Mouse (Mus musculus) stomach, embryonic 15.5 days (tissue): ENCODE results near the gene Acvr1b. TPM values are rescaled to one million over a fixed set of nuclear protein-coding genes. Genes with fewer than 3 reads are reported as not detected.

ENCODE experiments used
- ATAC-seq: fragments of 200-750 bp; cut with Nextera tagmentation; 2 replicates; pipeline ENCODE4 v1.8.0; 2017; ENCODE audit warnings: low read depth, moderate number of reproducible peaks, moderate TSS enrichment; ENCODE audit not compliant: insufficient read depth, low FRiP score
- H3K27ac ChIP-seq: fragments of 300-500 bp; sonication (generic); 2 replicates; pipeline ENCODE4 v1.5.1; 2015; ENCODE audit warnings: mild to moderate bottlenecking, inconsistent platforms
- H3K27me3 ChIP-seq: fragments of 300-500 bp; sonication (generic); replicated peaks from 2 replicates; pipeline ENCODE4 v1.6.1; 2015; ENCODE audit warnings: inconsistent platforms
- H3K36me3 ChIP-seq: fragments of 300-500 bp; sonication (generic); 2 replicates; pipeline ENCODE4 v1.6.1; 2015; ENCODE audit warnings: inconsistent platforms
- H3K4me1 ChIP-seq: fragments of 300-500 bp; sonication (generic); 2 replicates; pipeline ENCODE4 v1.6.1; 2015; ENCODE audit warnings: inconsistent platforms
- H3K4me2 ChIP-seq: fragments of 300-500 bp; sonication (generic); 2 replicates; pipeline ENCODE4 v1.6.1; 2015; ENCODE audit warnings: mild to moderate bottlenecking, inconsistent platforms
- H3K4me3 ChIP-seq: fragments of 300-500 bp; sonication (generic); replicated peaks from 2 replicates; pipeline ENCODE4 v1.5.1; 2015; ENCODE audit warnings: inconsistent platforms
- H3K9ac ChIP-seq: fragments of 300-500 bp; sonication (generic); 2 replicates; pipeline ENCODE4 v1.6.1; 2015; ENCODE audit warnings: inconsistent platforms
- H3K9me3 ChIP-seq: fragments of 300-500 bp; sonication (generic); 2 replicates; pipeline ENCODE4 v1.6.1; 2016; ENCODE audit warnings: inconsistent platforms
- WGBS: fragments of 180-500 bp; shearing (Covaris S2); methylation state at CpG from one replicate; pipeline ENCODE4 v1.1.7; 2015; 5-methylcytosine and 5-hydroxymethylcytosine counted together
- polyA plus RNA-seq: library from polyadenylated mRNA; unstranded; fragments of >200 nt; fragmentation: Nextera tagmentation; extraction: Ambion mirVana; gene quantifications from 2 replicates; pipeline ENCODE4 v1.2.1, GENCODE M21; 2015

Gene Acvr1b
- polyA plus RNA-seq, 1 experiment from 2014 or later: 8.9 TPM

DNA sequence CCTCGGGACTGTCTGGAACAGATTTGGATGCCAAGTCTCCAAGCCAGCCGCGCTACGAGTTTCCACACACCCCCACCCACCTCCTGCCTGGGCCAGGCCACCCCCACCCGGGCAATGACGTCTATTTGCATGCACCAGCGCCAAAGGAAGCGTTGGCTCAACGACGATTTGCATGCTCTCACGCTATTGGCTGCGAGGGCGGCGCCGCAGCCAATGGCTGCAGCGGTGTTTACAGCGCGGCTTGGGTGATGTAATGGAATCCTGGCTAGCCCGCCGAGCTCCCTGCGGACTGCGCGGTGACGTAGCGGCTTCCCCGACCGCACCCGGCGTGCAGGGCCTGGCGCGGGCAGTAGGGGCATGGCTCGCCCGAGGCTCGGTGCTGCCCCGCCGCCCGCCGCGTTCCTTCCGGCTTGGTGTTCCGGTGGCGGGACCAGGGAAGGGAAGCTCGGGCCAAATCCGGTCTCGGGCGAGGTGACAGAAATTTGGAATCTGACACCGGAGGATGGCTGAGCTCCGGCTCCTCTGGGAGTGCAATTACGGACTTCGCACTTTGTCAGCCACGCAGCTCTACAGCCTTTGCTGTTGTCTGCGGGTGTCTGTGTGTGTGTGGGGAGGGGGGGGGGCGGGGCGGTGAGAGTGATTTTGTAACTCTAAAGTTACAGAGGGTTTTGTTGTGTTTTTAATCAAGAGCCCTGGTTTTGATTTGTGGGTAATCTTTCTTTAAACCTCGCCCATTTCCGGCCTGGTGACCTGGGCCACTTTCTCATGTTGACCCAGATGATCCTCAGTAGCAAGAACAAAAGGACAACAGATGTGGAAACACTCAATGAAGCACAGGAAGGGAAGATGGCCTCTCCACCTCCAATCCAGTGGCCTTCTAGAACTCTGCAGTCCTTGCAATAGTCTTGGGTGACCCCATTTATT lies 72.6 kb downstream of the Acvr1b start:
- H3K27me3 ChIP-seq: no peaks in the 10 kb centered on the region
- no peaks in the 10 kb centered on the region for H3K9me3 ChIP-seq
- 2% methylated on average over 50 of the region's 56 CpGs for WGBS
- peaks cover 21% of the 10 kb centered on the region for H3K4me1 ChIP-seq
- peak; percentile 96 for ATAC-seq
- peak overlapping the region; percentile 92 for H3K27ac ChIP-seq
- H3K36me3 ChIP-seq: no peaks in the 10 kb centered on the region
- H3K4me3 ChIP-seq: peak overlapping the region; percentile 47
- peak overlapping the region; percentile 29; the same call in 1 of the 2 replicates for H3K9ac ChIP-seq
- H3K4me2 ChIP-seq: peak overlapping the region; percentile 76

DNA sequence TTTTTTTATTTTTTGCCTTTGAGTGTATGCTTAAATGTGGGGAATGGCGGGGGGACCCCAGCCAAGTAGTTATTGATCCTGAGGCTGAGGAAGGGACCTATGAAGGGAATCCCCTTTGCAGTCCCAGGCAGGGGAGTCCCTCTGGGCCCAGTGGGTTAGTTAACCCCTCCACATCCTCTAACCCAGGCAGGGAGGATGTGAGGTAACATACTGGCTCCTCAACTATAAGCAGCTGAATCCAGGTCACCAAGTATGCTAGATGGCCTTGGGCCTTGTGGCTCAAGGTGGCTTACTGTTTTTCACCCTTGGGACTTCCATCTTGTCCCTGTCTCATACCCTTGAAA lies 73.3 kb downstream of the Acvr1b start:
- Histone ChIP-seq H3K4me2 (peak overlapping the region; percentile 76), H3K9ac (no peak overlapping the region), H3K4me1 (peaks cover 17% of the 10 kb centered on the region), H3K9me3 (no peaks in the 10 kb centered on the region), H3K27ac (peak overlapping the region; percentile 92; the same call in 1 of the 2 replicates), H3K27me3 (no peaks in the 10 kb centered on the region), H3K4me3 (peak overlapping the region; percentile 47; the same call in 1 of the 2 replicates), H3K36me3 (no peaks in the 10 kb centered on the region)
- 82% methylated on average over 1 of the region's 1 CpGs for WGBS
- ATAC-seq: no peak

DNA sequence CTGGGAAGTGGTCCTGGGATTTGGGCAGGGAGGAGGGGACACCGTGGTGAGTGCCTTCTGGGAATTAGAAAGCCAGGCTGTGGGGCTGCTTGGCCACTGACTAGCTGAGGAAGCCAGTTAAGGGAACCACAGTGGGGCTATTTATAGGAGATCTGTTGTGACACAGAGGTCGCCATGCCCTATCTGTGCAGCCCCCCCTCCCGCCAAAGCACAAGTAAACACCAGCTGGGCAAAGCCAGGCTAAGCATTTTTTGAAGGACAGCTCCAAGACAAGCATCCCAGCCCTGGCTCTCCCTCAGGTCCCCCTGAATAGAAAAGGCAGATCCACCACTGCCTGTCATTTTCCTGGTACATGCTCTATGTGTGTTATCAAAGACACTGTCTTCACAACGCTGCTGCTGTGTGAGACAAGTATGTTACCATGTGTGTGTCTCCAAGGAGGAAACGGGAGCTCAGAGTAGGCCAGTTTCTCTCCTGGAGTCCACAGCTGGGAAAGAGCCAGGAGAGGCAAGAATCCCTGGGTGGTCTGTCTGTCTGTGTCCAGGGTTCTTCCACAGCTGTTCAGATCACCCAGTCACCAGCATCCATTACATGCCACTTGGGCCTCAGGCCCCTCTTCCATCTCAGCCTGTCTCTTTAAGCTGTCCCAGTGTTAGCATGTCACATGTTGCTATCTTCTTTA lies 74.3 kb downstream of the Acvr1b start:
- Histone ChIP-seq H3K36me3 (no peaks in the 10 kb centered on the region), H3K27me3 (no peaks in the 10 kb centered on the region), H3K9me3 (no peaks in the 10 kb centered on the region), H3K4me3 (no peak overlapping the region), H3K4me2 (no peak overlapping the region), H3K4me1 (peaks cover 13% of the 10 kb centered on the region; the same call in 1 of the 2 replicates), H3K9ac (no peak overlapping the region), H3K27ac (peak overlapping the region; percentile 69)
- 29% methylated on average over 5 of the region's 5 CpGs for WGBS
- ATAC-seq: no peak

DNA sequence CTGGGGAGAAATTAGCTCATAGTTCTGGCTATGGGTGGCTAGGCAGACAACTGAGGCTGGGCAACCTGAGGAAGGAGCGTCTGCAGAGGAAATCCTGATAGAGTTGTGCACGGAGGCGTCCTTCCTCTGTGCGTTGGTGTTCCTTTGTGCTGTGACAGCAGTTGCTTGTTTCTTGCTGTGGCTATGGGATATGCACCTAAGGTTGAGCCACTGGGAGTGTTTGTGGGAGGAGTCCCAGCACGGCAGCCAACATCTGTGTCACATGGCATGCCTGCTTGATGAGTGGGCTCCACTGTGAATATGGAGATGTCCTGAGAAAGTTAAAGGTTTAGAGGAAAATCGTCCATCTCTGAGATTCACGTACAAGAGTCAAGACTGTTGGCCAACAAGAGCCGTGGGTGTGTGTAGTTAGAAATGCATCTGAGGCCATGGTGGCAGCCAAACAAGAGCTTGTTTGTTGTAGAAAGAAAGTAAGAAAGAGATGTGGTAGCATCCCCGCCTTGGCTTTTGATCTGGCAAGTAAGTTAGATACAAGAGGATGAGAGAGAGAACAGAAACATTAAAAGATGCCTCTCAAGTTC lies 76.4 kb downstream of the Acvr1b start:
- WGBS: 72% methylated on average over 9 of the region's 9 CpGs
- no peak overlapping the region for H3K4me3 ChIP-seq
- H3K27me3 ChIP-seq: no peaks in the 10 kb centered on the region
- no peaks in the 10 kb centered on the region for H3K36me3 ChIP-seq
- H3K27ac ChIP-seq: no peak overlapping the region
- H3K4me1 ChIP-seq: peaks cover 15% of the 10 kb centered on the region; the same call in 1 of the 2 replicates
- no peak overlapping the region for H3K4me2 ChIP-seq
- no peak for ATAC-seq
- H3K9ac ChIP-seq: no peak overlapping the region
- no peaks in the 10 kb centered on the region for H3K9me3 ChIP-seq

DNA sequence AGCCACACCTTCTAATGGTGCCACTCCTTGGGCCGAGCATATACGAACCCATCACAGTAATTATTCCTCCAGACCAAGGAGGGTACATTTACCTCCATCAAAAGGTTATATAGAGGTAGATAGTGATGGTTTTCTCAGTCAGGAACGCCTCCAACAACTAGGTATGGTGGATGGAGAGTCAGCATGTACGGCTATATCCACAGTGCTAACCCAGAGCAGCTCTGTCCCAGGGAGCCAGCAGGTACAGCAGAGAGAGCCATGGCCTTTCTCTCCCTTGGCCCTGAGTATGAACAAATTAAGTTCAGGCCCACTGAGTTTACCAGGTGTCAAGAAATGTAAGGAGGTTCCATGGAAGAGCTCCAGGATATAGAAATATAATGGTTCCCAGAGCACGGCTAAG lies 78.1 kb downstream of the Acvr1b start:
- no peak overlapping the region for H3K27ac ChIP-seq
- 91% methylated on average over 5 of the region's 5 CpGs for WGBS
- H3K4me3 ChIP-seq: no peak overlapping the region
- ATAC-seq: no peak
- H3K36me3 ChIP-seq: no peaks in the 10 kb centered on the region
- no peaks in the 10 kb centered on the region for H3K9me3 ChIP-seq
- no peak overlapping the region for H3K4me2 ChIP-seq
- no peak overlapping the region for H3K9ac ChIP-seq
- no peaks in the 10 kb centered on the region for H3K27me3 ChIP-seq
- H3K4me1 ChIP-seq: peaks cover 14% of the 10 kb centered on the region; the same call in 1 of the 2 replicates

DNA sequence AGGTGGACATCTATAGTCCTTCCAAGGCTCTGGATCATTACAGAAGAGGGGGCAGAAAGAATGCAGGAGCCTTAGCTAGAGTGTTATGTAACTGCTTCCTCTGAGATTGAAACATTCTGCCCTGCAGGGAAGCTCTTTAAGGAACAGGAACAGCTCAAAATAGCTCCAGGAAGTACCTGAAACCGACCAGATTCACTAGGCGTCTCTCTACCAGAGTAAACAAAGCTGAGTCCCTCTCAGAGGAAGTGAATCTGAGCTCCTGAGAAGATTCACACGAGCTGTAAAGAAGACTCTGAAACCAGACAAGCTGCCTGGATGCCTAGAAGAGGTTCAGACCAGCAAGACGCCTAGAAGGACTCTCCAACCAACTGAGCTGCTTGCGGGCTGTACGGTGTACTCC lies 78.7 kb downstream of the Acvr1b start:
- ATAC-seq: no peak
- H3K4me2 ChIP-seq: no peak overlapping the region
- H3K9me3 ChIP-seq: no peaks in the 10 kb centered on the region
- no peak overlapping the region for H3K4me3 ChIP-seq
- no peaks in the 10 kb centered on the region for H3K36me3 ChIP-seq
- H3K4me1 ChIP-seq: peaks cover 11% of the 10 kb centered on the region; the same call in 1 of the 2 replicates
- H3K9ac ChIP-seq: no peak overlapping the region
- H3K27ac ChIP-seq: no peak overlapping the region
- WGBS: 79% methylated on average over 6 of the region's 6 CpGs
- H3K27me3 ChIP-seq: no peaks in the 10 kb centered on the region

DNA sequence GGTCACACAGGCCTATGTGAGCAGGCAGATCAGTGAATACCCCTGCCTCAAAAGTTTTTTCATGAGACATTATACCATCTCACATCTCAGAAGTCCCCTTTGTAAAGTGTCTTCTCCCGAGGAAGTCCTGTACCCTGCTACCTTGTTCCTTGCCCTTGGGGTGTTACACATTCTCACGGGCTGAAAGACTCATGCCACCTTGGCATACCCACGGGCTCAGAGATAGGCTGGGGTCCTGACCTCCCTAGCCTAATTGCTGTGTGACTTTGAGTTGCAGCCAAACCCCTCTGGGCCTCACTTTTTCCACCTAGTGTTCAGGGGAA lies 79.7 kb downstream of the Acvr1b start:
- Histone ChIP-seq H3K4me2 (peak overlapping the region; percentile 70), H3K4me1 (0 out of 2 replicates have a peak, but pooled peaks cover 3% of the 10 kb centered on the region), H3K9ac (0 out of 2 replicates have a peak overlapping the region, but pooled peaks have one; percentile 56), H3K9me3 (no peaks in the 10 kb centered on the region), H3K36me3 (no peaks in the 10 kb centered on the region), H3K4me3 (peak overlapping the region; percentile 47), H3K27ac (no peak overlapping the region), H3K27me3 (no peaks in the 10 kb centered on the region)
- 26% methylated on average over 3 of the region's 3 CpGs for WGBS
- ATAC-seq: no peak

DNA sequence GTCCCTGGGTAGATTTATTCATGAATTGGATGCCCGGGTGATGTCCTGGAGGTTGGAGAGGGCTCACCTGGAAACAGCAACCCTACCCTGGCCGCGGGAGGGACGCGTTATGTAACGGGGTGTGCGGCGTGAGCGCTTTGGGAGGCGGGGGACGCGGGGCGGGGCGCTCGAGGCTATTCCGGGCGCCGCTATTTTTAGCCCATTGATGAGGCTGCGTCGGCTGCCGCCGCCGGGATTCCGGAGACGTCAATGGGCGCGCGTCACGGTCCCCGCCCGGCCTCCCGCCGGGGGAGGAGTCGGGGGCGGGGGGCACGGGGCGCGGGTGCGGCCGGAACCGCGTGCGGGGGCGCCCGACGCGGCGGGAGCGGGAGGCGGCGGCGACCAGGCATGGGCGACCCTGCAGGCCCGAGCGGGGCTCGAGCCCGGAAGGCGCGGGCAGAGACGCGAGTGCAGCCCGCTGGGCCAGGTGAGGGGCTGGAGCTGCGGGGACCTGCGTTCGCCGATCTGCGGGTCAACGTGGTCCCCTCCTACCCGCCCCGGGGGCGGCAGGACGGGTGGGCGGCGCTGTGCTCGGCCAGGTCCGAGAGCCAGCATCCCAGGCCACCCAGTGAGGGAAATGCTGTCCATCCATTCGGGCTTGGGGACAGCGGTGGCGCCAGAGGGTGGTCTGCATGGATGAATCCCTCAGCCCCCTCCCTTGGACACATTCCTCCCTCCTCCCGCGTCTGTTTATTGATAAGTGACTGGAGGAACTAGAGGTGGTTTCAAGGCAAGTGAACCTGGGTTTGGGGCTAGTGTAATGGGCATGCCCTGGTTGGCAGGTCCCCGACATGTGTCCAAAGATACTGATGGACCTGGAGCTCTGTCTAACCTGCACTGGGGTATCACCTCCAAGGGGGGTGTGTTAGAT lies 80.3 kb downstream of the Acvr1b start, which contains the start of gene Nr4a1:
Nr4a1 (plus strand) TSS at position 384 of the 910 bp plus-strand sequence.
- H3K4me3 ChIP-seq: peak within 1 kb of the TSS; percentile 47
- peak within 1 kb of the TSS; percentile 70 for H3K4me2 ChIP-seq
- peak; percentile 44 for ATAC-seq
- 1% methylated on average over 77 of the region's 82 CpGs for WGBS
- H3K4me1 ChIP-seq: 0 out of 2 replicates have a peak, but pooled peaks cover 3% of the 10 kb centered on the region
- no peaks in the 10 kb centered on the region for H3K27me3 ChIP-seq
- H3K27ac ChIP-seq: no peak within 1 kb of the TSS
- H3K9ac ChIP-seq: peak within 1 kb of the TSS; percentile 56
- no peaks in the 10 kb centered on the region for H3K9me3 ChIP-seq
- no peaks in the 10 kb centered on the region for H3K36me3 ChIP-seq

DNA sequence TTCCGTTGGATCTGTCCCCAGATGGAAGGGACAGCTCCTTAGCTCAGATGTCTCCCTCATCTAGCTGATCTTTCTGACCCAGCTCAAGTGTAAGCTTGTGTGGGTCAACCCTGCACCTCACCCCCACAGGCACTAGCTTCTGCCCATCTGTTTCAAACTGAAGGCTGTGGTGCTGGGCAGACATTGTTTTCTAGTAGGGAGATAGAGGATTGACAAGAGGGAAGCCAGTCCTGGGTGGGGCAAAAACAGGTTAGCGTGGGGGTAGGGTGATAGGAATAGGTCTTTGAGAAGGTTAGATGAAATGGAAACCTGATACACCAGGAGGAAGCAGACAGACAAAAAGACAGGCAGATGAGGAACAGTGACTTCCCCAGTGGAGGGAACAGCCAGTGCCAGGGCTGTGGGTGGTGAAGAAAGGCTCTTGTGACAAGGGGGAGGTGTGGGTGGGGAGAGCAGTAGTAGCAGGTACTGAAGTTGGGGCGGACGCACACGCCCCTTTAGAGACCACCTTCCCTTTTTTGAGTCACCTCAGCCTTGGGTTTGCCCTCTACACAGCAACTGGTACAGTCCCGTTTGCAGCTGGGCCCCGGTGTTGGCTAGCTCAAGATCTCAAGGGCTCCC lies 82.1 kb downstream of the Acvr1b start:
- H3K9ac ChIP-seq: no peak overlapping the region
- H3K9me3 ChIP-seq: no peaks in the 10 kb centered on the region
- 87% methylated on average over 7 of the region's 7 CpGs for WGBS
- H3K27me3 ChIP-seq: no peaks in the 10 kb centered on the region
- H3K4me2 ChIP-seq: no peak overlapping the region
- no peak overlapping the region for H3K4me3 ChIP-seq
- peaks cover 14% of the 10 kb centered on the region for H3K4me1 ChIP-seq
- no peak for ATAC-seq
- H3K36me3 ChIP-seq: no peaks in the 10 kb centered on the region
- H3K27ac ChIP-seq: no peak overlapping the region

DNA sequence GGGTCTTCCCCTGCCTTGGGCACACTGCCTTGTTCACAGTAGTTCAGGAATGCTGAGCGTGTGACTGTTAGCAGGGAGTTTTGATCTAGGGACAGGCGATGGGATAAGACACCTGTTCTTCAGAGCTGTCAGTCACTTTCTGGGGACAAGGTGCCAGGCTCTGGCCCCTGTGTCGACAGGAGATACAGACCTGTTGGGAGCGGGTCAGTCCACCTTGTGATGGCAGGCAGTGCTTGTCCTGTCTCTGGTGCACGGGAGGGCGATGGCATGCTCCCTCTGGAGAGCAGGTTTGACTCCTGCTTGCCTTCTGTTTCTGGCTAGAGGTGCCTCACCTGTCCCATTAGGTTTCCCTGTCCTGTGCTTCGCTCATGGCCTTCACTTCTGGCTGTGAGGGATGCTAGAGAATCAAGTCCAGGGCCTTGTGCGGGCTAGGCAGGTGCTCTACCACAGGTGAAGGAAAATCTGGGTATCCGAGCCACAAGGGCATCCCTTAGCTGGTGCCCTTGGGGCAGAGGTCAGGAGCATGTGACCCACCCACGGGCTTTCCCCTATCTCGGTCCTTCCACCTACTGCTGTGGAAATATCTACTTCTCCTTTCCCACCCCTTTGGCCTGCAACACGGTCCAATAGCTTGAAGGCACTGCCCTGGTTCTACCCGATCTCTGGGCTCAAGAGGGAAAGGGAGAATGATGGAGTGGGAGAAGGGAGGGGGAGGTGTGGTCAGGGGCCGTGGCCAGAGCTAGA lies 82.8 kb downstream of the Acvr1b start:
- no peaks in the 10 kb centered on the region for H3K36me3 ChIP-seq
- 73% methylated on average over 14 of the region's 14 CpGs for WGBS
- H3K4me1 ChIP-seq: peaks cover 21% of the 10 kb centered on the region
- H3K4me2 ChIP-seq: no peak overlapping the region
- no peaks in the 10 kb centered on the region for H3K27me3 ChIP-seq
- H3K9me3 ChIP-seq: no peaks in the 10 kb centered on the region
- H3K4me3 ChIP-seq: no peak overlapping the region
- H3K9ac ChIP-seq: no peak overlapping the region
- ATAC-seq: no peak
- no peak overlapping the region for H3K27ac ChIP-seq
